Mouse (Mus musculus) embryonic fibroblast, embryonic 13.5 days (primary cell): ENCODE data around the gene Jmjd6.

ENCODE experiments used
- CTCF ChIP-seq: IDR thresholded peaks from 2 replicates; pipeline ENCODE4 v1.5.1; 2011; ENCODE audit warnings: mild to moderate bottlenecking, control low read depth, low read length, moderate library complexity, borderline replicate concordance; ENCODE audit not compliant: insufficient read depth
- POLR2A ChIP-seq: IDR thresholded peaks from 2 replicates; pipeline ENCODE4 v1.6.1; 2011; ENCODE audit warnings: low read depth, mild to moderate bottlenecking, control low read depth, low read length, moderate library complexity

DNA sequence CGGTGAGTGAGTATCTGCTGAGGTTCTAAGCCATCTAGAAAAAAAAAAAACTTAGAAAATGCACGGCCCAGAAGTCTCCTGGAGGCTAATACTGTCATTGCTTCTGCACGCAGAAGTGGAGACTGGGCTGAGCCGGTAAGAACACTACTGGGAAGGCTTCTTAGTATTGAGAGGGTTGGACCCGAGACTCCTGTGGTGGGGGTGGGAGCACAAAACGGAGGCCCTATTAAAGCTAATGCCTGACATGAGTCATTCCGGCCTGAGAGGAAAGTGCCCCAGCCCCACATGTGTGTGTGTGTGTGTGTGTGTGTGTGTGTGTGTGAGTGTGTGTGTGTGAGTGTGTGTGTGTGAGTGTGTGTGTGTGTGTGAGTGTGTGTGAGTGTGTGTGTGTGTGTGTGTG is 36.1 kb downstream of the Jmjd6 start:
- no peak for TF ChIP-seq CTCF
- no peak for TF ChIP-seq POLR2A
